Mouse (Mus musculus): Measurements from ENCODE around the gene Nlrp9b.
"Not testable (repeated sequence)": the region's sequence is repeated elsewhere in the genome, so short reads cannot be mapped to it uniquely, and the experiment has no call there.

Gene Nlrp9b

GRCm38 (mm10) chr7:20122479-20122878 lies 131.2 kb downstream of the Nlrp9b start, which contains the start of gene Gm16442:
Gene Gm16442 (minus strand): TSS chr7:20122579.
- not testable (repeated sequence) for DNase-seq (ENCODE audit: low spot score)
